Mouse (Mus musculus): ENCODE measurements around the gene Irf8. TPM values are rescaled to one million over a fixed set of nuclear protein-coding genes. Genes with fewer than 3 reads are reported as not detected.
"Not testable (repeated sequence)": the region's sequence is repeated elsewhere in the genome, so short reads cannot be mapped to it uniquely, and the experiment has no call there.

Irf8 gene
- total RNA-seq, 2 experiments from 2014 or later: 4.8 to 6.9 TPM

GRCm38 (mm10) chr8:120719586-120720236, 16.4 kb upstream of the Irf8 start:
- no peak for DNase-seq

- no peak for DNase-seq
Observed at GRCm38 (mm10) chr8:120723025-120723424, 13.1 kb upstream of the Irf8 start.

- DNase-seq: not testable (repeated sequence)
Observed at GRCm38 (mm10) chr8:120724096-120724495, 12.1 kb upstream of the Irf8 start.

GRCm38 (mm10) chr8:120724816-120725575, 11.2 kb upstream of the Irf8 start:
- peak in 1 of 2 experiments; percentile 36 for DNase-seq

- no peak for DNase-seq
Observed at GRCm38 (mm10) chr8:120725576-120725950, 10.6 kb upstream of the Irf8 start.

- DNase-seq: no peak
Observed at GRCm38 (mm10) chr8:120726051-120726450, 10.1 kb upstream of the Irf8 start.

- DNase-seq: no peak
Observed at GRCm38 (mm10) chr8:120728488-120729160, 7.5 kb upstream of the Irf8 start.

GRCm38 (mm10) chr8:120731582-120731981, 4.6 kb upstream of the Irf8 start:
- DNase-seq: no peak

GRCm38 (mm10) chr8:120732068-120732467, 4.1 kb upstream of the Irf8 start:
- no peak for DNase-seq

- DNase-seq: peak; percentile 54 to 78
Observed at GRCm38 (mm10) chr8:120736486-120736885, 328 bp downstream of the Irf8 start.

GRCm38 (mm10) chr8:120737166-120737565, 1.0 kb downstream of the Irf8 start:
- peak in 1 of 2 experiments; percentile 41 for DNase-seq

- peak; percentile 66 to 70 for DNase-seq
Observed at GRCm38 (mm10) chr8:120738771-120739170, 2.6 kb downstream of the Irf8 start.

GRCm38 (mm10) chr8:120739526-120739925, 3.4 kb downstream of the Irf8 start:
- DNase-seq: peak; percentile 37 to 61

GRCm38 (mm10) chr8:120740579-120740978, 4.4 kb downstream of the Irf8 start:
- DNase-seq: no peak

GRCm38 (mm10) chr8:120741001-120741400, 4.8 kb downstream of the Irf8 start:
- DNase-seq: no peak

- no peak for DNase-seq
Observed at GRCm38 (mm10) chr8:120741815-120742530, 5.8 kb downstream of the Irf8 start.

- peak; percentile 45 to 77 for DNase-seq
Observed at GRCm38 (mm10) chr8:120743149-120743897, 7.2 kb downstream of the Irf8 start.

- peak; percentile 49 to 57 for DNase-seq
Observed at GRCm38 (mm10) chr8:120743898-120744290, 7.7 kb downstream of the Irf8 start.

GRCm38 (mm10) chr8:120744448-120744847, 8.3 kb downstream of the Irf8 start:
- no peak for DNase-seq

- DNase-seq: peak in 1 of 2 experiments; percentile 60
Observed at GRCm38 (mm10) chr8:120745226-120745625, 9.1 kb downstream of the Irf8 start.

GRCm38 (mm10) chr8:120746007-120746701, 10.0 kb downstream of the Irf8 start:
- DNase-seq: no peak

Measured in heart, adult 18-20 months (tissue).